10 mouse cellular contexts compared by ENCODE assay signal in genomic region chr3:40522846-40523245, GRCm38 (mm10). TPM values are rescaled to one million over a fixed set of nuclear protein-coding genes. Genes with fewer than 3 reads are reported as not detected.
DNase-seq lines count a peak whose midpoint lies in the region; ATAC-seq lines count a peak whose summit lies in the region.
"Had no signal": no experiment of that assay in that cellular context is flagged by ENCODE, and none has a peak within 500 bp of the region (broad histone marks: within the 10 kb centered on the region; RNA-seq: fewer than 3 reads in every experiment).

No protein-coding gene starts in this region.

- H3K4me3 ChIP-seq in hindbrain, embryonic 12.5 days, result no peak overlapping the region
- no peak overlapping the region for H3K4me3 ChIP-seq in hindbrain, embryonic 10.5 days
- no peak overlapping the region; the same call in 1 of the 2 replicates for H3K4me3 ChIP-seq in liver, embryonic 13.5 days (replicated peaks)

- H3K9me3 ChIP-seq in hindbrain, embryonic 12.5 days (replicated peaks), result no peaks in the 10 kb centered on the region
- H3K9me3 ChIP-seq in hindbrain, embryonic 10.5 days, result no peaks in the 10 kb centered on the region
- H3K9me3 ChIP-seq in liver, embryonic 13.5 days (replicated peaks), result no peaks in the 10 kb centered on the region

- DNase-seq in hindbrain, embryonic 10.5 days (ENCODE audit: low spot score), result no peak
- DNase-seq in A20 (ENCODE audit: low read depth, low spot score) (peak; percentile 55), MN1 (ENCODE audit: low spot score) (peak; percentile 71)
- no peak for DNase-seq in liver, embryonic 13.5 days
- DNase-seq in adrenal gland, postnatal 25 days, result no peak
- DNase-seq in urinary bladder, postnatal 14 days (ENCODE audit: low spot score), result no peak
- no peak for DNase-seq in layer of hippocampus, postnatal 36 days
- DNase-seq: gastrocnemius, postnatal 25 days; layer of hippocampus, adult 9-11 months had no signal

- peak overlapping the region; percentile 6; the same call in 1 of the 2 replicates for H3K4me2 ChIP-seq in hindbrain, embryonic 12.5 days (replicated peaks)
- H3K4me2 ChIP-seq in liver, embryonic 13.5 days, result peak overlapping the region; percentile 43

- peaks cover 10% of the 10 kb centered on the region for H3K4me1 ChIP-seq in hindbrain, embryonic 12.5 days
- H3K4me1 ChIP-seq in hindbrain, embryonic 10.5 days (replicated peaks), result peaks cover 13% of the 10 kb centered on the region; the same call in 1 of the 2 replicates
- peaks cover 8% of the 10 kb centered on the region for H3K4me1 ChIP-seq in liver, embryonic 13.5 days (replicated peaks)

- H3K36me3 ChIP-seq in hindbrain, embryonic 12.5 days, result no peaks in the 10 kb centered on the region
- H3K36me3 ChIP-seq in hindbrain, embryonic 10.5 days, result no peaks in the 10 kb centered on the region
- H3K36me3 ChIP-seq in liver, embryonic 13.5 days, result no peaks in the 10 kb centered on the region

- H3K9ac ChIP-seq in hindbrain, embryonic 12.5 days, result no peak overlapping the region
- peak overlapping the region; percentile 0; the same call in 1 of the 2 replicates for H3K9ac ChIP-seq in liver, embryonic 13.5 days

- 62% methylated on average over 14 of the region's 14 CpGs for WGBS in hindbrain, embryonic 12.5 days
- WGBS in hindbrain, embryonic 10.5 days, result 62% methylated on average over 14 of the region's 14 CpGs
- 49% methylated on average over 14 of the region's 14 CpGs for WGBS in liver, embryonic 13.5 days (ENCODE audit: insufficient replicate concordance)

- no peak overlapping the region for H3K27ac ChIP-seq in hindbrain, embryonic 12.5 days
- H3K27ac ChIP-seq in hindbrain, embryonic 10.5 days, result no peak overlapping the region
- no peak overlapping the region for H3K27ac ChIP-seq in liver, embryonic 13.5 days

- H3K27me3 ChIP-seq in hindbrain, embryonic 12.5 days, result peaks cover 6% of the 10 kb centered on the region
- peaks cover 12% of the 10 kb centered on the region for H3K27me3 ChIP-seq in hindbrain, embryonic 10.5 days (ENCODE audit: insufficient read depth, poor library complexity, severe bottlenecking)
- H3K27me3 ChIP-seq in liver, embryonic 13.5 days, result no peaks in the 10 kb centered on the region

- no peak for ATAC-seq in hindbrain, embryonic 12.5 days (ENCODE audit: low FRiP score)
- ATAC-seq in liver, embryonic 13.5 days (ENCODE audit: low read depth), result no peak

RNA-seq across cellular contexts. Expression of gene Intu, which starts 8.2 kb away (rescaled TPM):
- polyA plus RNA-seq in hindbrain, embryonic 12.5 days (2016; fragmentation: Nextera tagmentation; extraction: Ambion mirVana), result 6.6 and 6.8 TPM in 2 replicates
- polyA plus RNA-seq in hindbrain, embryonic 10.5 days (2016; fragmentation: Nextera tagmentation; extraction: Ambion mirVana), result 5.3 and 6.7 TPM in 2 replicates
- 0.78 and 1.0 TPM in 2 replicates for polyA plus RNA-seq in liver, embryonic 13.5 days (2015; fragmentation: Nextera tagmentation; extraction: Ambion mirVana)
- total RNA-seq in adrenal gland, postnatal 25 days (2021), result 3.6 and 4.3 TPM in 2 replicates
- 1 to 10 TPM; 5.7 to 6.9 TPM for total RNA-seq in layer of hippocampus, postnatal 36 days (2021)

Comparison
In these comparisons a context has a peak if more than half of its experiments do, and no peak if none do; other contexts are left out.
1. DNase-seq: peak in A20 (single experiment) and MN1 (single experiment); none in hindbrain, embryonic 10.5 days (single experiment), liver, embryonic 13.5 days (single experiment), adrenal gland, postnatal 25 days (single experiment), urinary bladder, postnatal 14 days (single experiment) and layer of hippocampus, postnatal 36 days (0 of 2).